Mouse (Mus musculus) ES-E14 (cell line): ENCODE data around the gene Mff. TPM values are rescaled to one million over a fixed set of nuclear protein-coding genes. Genes with fewer than 3 reads are reported as not detected.

ENCODE experiments used
- DNase-seq: peaks from one replicate; pipeline ENCODE4 v3.0.0-alpha.2; 2013; ENCODE audit warnings: low read depth, low spot score
- H3K27ac ChIP-seq: 2 replicates; pipeline ENCODE4 v1.5.1; 2012; ENCODE audit warnings: low read depth, mild to moderate bottlenecking, low read length, moderate library complexity, mixed read lengths; ENCODE audit not compliant: poor library complexity, insufficient read depth, severe bottlenecking
- H3K36me3 ChIP-seq: 2 replicates; pipeline ENCODE4 v1.6.1; 2012; ENCODE audit warnings: mild to moderate bottlenecking, low read length, moderate library complexity, mixed read lengths; ENCODE audit not compliant: control insufficient read depth, poor library complexity, insufficient read depth, severe bottlenecking
- H3K4me1 ChIP-seq, 2 experiments: fragments of 150-350 bp in 1 of 2; sonication (generic) in 1 of 2; 2 replicates each; pipeline ENCODE4 v1.6.1; 2012; ENCODE audit warnings: low read length in 2 of 2, mild to moderate bottlenecking in 1 of 2, mixed read lengths in 1 of 2; ENCODE audit not compliant: control insufficient read depth in 2 of 2, insufficient read depth in 2 of 2, poor library complexity in 1 of 2
- H3K4me3 ChIP-seq, 2 experiments: fragments of 150-350 bp in 1 of 2; sonication (generic) in 1 of 2; 2 replicates each; pipeline ENCODE4 v1.5.1; 2012; ENCODE audit warnings: low read length in 2 of 2, low read depth in 1 of 2, mild to moderate bottlenecking in 1 of 2, mixed read lengths in 1 of 2; ENCODE audit not compliant: insufficient read depth in 1 of 2, poor library complexity in 1 of 2, severe bottlenecking in 1 of 2
- H3K9ac ChIP-seq: 2 replicates; pipeline ENCODE4 v1.6.1; 2012; ENCODE audit warnings: low read depth, mild to moderate bottlenecking, low read length, mixed read lengths; ENCODE audit not compliant: poor library complexity, insufficient read depth, severe bottlenecking
- H3K9me3 ChIP-seq: fragments of 150-350 bp; sonication (generic); 2 replicates; pipeline ENCODE4 v1.6.1; 2012; ENCODE audit warnings: low read depth, mild to moderate bottlenecking, low read length; ENCODE audit not compliant: control insufficient read depth, insufficient read depth
- CHD2 ChIP-seq: IDR thresholded peaks from 2 replicates; pipeline ENCODE4 v1.6.1; 2014; ENCODE audit warnings: mild to moderate bottlenecking, low read depth, low read length, inconsistent platforms
- HCFC1 ChIP-seq: IDR thresholded peaks from 2 replicates; pipeline ENCODE4 v1.6.1; 2012; ENCODE audit warnings: low read length, inconsistent platforms, borderline replicate concordance; ENCODE audit not compliant: insufficient read depth
- MAFK ChIP-seq: IDR thresholded peaks from 2 replicates; pipeline ENCODE4 v1.6.1; 2014; ENCODE audit warnings: mild to moderate bottlenecking, low read depth, low read length, inconsistent platforms; ENCODE audit not compliant: insufficient read depth
- ZC3H11A ChIP-seq: IDR thresholded peaks from 2 replicates; pipeline ENCODE4 v1.6.1; 2012; ENCODE audit warnings: low read depth, mild to moderate bottlenecking, inconsistent platforms, low read length, borderline replicate concordance
- ZNF384 ChIP-seq: IDR thresholded peaks from 2 replicates; pipeline ENCODE4 v1.6.1; 2012; ENCODE audit warnings: low read depth, low read length, inconsistent platforms
- in situ Hi-C, 2 experiments: fragments of 600-800 bp; cut with MboI; formaldehyde crosslinking; loops; one replicate each; pipeline ENCODE4 v1.15.1; 2025; ENCODE audit warnings: low sequenced_read_pairs in 2 of 2, inconsistent platforms in 1 of 2; ENCODE audit not compliant: unreplicated experiment in 2 of 2
- total RNA-seq: library from RNA; depleted of rRNA; stranded (reverse); fragments of 300-350 nt; gene quantifications from 2 replicates; pipeline ENCODE4 v1.2.3, GENCODE M21; 2012; rRNA removed

Gene Mff
- total RNA-seq, result 52.2 and 70.4 TPM in 2 replicates

GRCm38 (mm10) chr1:82724339-82725025 is at the start of gene Mff:
TSS of gene Mff (plus strand) at chr1:82724890.
- peak within 1 kb of the TSS; percentile 36; the same call in 1 of the 2 replicates for H3K27ac ChIP-seq
- TF ChIP-seq ZNF384 (no peak), HCFC1 (peak; percentile 98)
- H3K9ac ChIP-seq, result peak within 1 kb of the TSS; percentile 96
- peak within 1 kb of the TSS; percentile 72 to 97 for H3K4me3 ChIP-seq
- H3K36me3 ChIP-seq, result no peaks in the 10 kb centered on the region; the same call in 1 of the 2 replicates
- no peaks in the 10 kb centered on the region for H3K9me3 ChIP-seq
- H3K4me1 ChIP-seq, result 0 out of 4 replicates have a peak, but pooled peaks cover 0 to 2% of the 10 kb centered on the region in 2 experiments
- DNase-seq, result peak; percentile 89
- in situ Hi-C loops, result no loop called here

- no peak for DNase-seq
- H3K27ac ChIP-seq, result no peak overlapping the region
- H3K9ac ChIP-seq, result no peak overlapping the region
- no peaks in the 10 kb centered on the region for H3K4me1 ChIP-seq
- no peaks in the 10 kb centered on the region for H3K9me3 ChIP-seq
- H3K4me3 ChIP-seq, result no peak overlapping the region
- TF ChIP-seq HCFC1, result no peak
- no peak for TF ChIP-seq ZNF384
- TF ChIP-seq ZC3H11A, result no peak
- no peak for TF ChIP-seq CHD2
- no peak for TF ChIP-seq MAFK
- H3K36me3 ChIP-seq, result no peaks in the 10 kb centered on the region
- in situ Hi-C loops, result no loop called here
These were observed 38.4 kb upstream of the Mff start for GRCm38 (mm10) chr1:82686328-82686727.

GRCm38 (mm10) chr1:82686866-82687265 is 37.8 kb upstream of the Mff start:
- no peak for DNase-seq
- no peaks in the 10 kb centered on the region for H3K4me1 ChIP-seq
- in situ Hi-C loops, result no loop called here
- no peaks in the 10 kb centered on the region for H3K9me3 ChIP-seq
- no peak overlapping the region for H3K4me3 ChIP-seq
- no peak for TF ChIP-seq HCFC1
- no peak for TF ChIP-seq ZNF384
- TF ChIP-seq ZC3H11A, result no peak
- no peak for TF ChIP-seq CHD2
- no peak for TF ChIP-seq MAFK
- no peaks in the 10 kb centered on the region for H3K36me3 ChIP-seq
- H3K27ac ChIP-seq, result no peak overlapping the region
- H3K9ac ChIP-seq, result no peak overlapping the region

- in situ Hi-C loops, result no loop called here
- Histone ChIP-seq H3K9ac (no peak overlapping the region), H3K4me3 (no peak overlapping the region), H3K4me1 (no peaks in the 10 kb centered on the region), H3K27ac (no peak overlapping the region), H3K9me3 (no peaks in the 10 kb centered on the region), H3K36me3 (no peaks in the 10 kb centered on the region)
- DNase-seq, result no peak
- TF ChIP-seq ZNF384 (no peak), HCFC1 (no peak), MAFK (no peak), CHD2 (no peak), ZC3H11A (no peak)
These were observed 36.8 kb upstream of the Mff start for GRCm38 (mm10) chr1:82687931-82688330.

- TF ChIP-seq MAFK, result no peak
- 0 out of 2 replicates have a peak, but pooled peaks have one; percentile 17 for TF ChIP-seq ZNF384
- no peak overlapping the region for H3K9ac ChIP-seq
- in situ Hi-C loops, result no loop called here
- no peaks in the 10 kb centered on the region for H3K36me3 ChIP-seq
- H3K4me3 ChIP-seq, result no peak overlapping the region
- no peak for DNase-seq
- no peak overlapping the region for H3K27ac ChIP-seq
- no peaks in the 10 kb centered on the region for H3K4me1 ChIP-seq
- no peaks in the 10 kb centered on the region for H3K9me3 ChIP-seq
These were observed 28.8 kb upstream of the Mff start for GRCm38 (mm10) chr1:82695915-82696314.
